Mouse (Mus musculus) c-Kit-positive CD71-negative TER-119-negative erythroid progenitor cells, embryonic 14.5 days (primary cell): ENCODE measurements around the gene Smo.
A peak's percentile ranks its signal among the peaks of the same experiment; 100 is the strongest.
"Not testable (repeated sequence)": the region's sequence is repeated elsewhere in the genome, so short reads cannot be mapped to it uniquely, and the experiment has no call there.

Source experiments
- DNase-seq: peaks from one replicate; pipeline ENCODE4 v3.0.0-alpha.2; 2013; ENCODE audit warnings: low read depth

Gene Smo

DNA sequence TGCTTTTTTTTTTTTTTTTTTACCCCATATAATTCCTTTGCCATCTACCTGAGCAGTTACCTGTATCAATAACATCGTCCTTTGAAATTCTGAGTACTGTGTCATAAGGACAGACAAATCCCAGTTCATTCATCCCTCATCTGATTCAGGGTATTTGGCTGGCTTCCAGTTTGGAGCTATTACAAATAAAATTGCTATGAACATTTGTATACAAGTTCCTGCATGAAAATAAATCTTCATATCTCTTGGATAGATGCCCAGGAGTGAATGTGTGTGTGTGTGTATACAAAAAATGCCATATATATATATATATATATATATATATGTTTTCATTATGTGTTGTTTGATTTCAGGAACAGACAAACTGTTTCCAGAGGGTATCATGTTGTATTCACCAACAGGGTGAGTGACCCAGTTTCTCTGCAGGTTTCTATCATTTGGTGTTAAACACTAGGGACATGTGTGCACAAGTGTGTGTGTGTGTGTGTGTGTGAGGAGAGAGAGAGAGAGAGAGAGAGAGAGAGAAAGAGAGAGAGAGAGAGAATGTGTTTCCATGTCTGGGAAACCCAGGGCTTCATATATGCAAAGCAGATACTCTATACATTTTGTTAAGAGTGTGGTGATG lies 8.6 kb upstream of the Smo start:
- DNase-seq: no peak

DNA sequence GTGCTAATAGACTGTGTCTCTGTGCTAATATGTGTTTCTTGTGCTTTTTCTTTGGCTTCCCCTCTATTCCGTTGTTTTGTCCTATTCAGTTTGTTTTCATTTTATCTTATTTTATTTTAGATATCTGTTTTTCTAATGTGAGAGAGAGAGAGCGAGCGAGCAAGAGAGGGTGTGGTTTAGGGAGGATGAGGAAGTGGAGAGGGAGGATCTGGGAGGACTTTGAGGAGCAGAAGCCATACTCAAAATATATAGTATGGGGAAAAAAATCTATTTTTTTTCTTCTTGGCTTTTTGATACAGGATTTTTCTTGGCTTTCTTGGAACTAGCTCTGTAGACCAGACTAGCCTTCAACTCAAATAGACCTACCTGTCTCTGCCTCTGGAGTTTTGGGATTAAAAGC lies 7.3 kb upstream of the Smo start:
- DNase-seq: no peak

DNA sequence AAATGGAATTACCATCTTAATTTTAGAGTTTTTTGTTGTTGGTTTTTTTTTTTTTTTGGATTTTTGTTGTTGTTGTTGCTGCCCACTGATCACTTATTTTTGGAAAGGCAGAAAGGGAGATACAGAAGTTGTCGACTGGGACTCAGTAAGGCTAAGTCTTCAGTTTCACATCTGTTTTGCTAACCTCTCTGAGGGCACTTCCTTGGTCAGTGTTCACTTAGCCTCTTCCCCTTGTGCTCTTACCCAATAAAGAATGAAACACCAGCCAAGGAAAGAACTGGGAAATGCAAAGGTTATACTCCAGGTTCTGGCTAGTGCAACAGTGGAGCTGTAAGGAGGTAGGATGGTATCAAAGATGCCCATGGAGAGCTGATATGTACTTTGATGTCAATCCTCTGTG lies 5.8 kb upstream of the Smo start:
- DNase-seq: no peak

DNA sequence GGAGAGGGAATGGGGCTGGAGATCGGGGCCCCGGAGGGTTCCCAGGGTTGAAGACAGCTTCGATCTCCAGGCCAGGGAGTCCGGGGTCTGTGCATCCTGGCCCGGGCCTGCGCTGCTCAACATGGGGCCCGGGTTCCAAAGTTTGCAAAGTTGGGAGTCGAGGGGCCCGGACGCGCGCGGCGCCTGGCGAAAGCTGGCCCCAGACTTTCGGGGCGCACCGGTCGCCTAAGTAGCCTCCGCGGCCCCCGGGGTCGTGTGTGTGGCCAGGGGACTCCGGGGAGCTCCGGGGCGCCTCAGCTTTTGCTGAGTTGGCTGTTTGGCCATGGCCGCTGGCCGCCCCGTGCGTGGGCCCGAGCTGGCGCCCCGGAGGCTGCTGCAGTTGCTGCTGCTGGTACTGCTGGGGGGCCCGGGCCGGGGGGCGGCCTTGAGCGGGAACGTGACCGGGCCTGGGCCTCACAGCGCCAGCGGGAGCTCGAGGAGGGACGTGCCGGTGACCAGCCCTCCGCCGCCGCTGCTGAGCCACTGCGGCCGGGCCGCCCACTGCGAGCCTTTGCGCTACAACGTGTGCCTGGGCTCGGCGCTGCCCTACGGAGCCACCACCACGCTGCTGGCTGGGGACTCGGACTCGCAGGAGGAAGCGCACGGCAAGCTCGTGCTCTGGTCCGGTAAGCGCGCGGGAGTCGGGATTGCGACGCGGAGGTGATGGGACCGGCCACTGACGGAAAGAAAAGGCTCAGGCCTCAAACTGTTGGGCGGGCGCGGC lies 567 bp downstream of the Smo start:
- DNase-seq: no peak

DNA sequence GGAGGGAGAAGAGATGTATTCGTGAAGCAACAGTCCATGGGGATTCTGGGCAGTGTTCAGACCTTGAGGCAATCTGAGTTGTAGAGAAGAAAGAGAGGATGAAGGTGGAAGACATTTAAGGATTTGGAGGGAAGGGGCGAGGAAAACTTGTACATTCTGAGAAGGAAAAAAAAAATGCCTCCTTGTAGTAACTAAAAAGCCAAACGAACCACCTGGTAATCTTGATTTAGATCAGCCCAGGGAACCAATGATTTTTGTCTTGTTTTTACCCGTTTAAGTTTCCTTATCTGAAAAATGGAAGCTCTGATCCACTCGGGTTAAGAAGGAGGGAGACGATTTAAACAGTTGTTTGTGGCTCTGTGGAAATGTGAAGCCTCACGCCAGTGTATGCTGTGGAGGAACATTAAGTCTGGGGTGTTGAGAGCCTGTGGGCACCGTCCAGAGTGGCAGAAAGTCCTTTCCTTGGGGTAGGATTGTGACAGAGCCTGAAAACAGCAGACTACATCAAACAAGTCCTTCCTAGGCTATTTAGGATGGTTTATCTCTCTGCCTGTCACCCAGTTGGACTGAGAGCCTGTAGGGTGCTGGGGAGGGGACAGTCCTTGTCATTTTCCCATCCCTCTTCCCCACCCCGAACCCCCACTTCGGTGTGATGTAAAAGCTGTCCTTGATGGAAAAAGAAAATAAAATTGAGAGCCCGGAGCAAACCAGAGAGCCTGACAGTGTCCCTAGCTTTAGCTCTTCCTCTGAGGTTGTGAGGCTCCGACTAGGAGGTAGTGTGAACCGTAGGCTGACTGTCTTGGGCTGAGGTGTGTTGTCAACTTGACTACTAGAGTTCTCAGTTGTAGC lies 1.5 kb downstream of the Smo start:
- no peak for DNase-seq

DNA sequence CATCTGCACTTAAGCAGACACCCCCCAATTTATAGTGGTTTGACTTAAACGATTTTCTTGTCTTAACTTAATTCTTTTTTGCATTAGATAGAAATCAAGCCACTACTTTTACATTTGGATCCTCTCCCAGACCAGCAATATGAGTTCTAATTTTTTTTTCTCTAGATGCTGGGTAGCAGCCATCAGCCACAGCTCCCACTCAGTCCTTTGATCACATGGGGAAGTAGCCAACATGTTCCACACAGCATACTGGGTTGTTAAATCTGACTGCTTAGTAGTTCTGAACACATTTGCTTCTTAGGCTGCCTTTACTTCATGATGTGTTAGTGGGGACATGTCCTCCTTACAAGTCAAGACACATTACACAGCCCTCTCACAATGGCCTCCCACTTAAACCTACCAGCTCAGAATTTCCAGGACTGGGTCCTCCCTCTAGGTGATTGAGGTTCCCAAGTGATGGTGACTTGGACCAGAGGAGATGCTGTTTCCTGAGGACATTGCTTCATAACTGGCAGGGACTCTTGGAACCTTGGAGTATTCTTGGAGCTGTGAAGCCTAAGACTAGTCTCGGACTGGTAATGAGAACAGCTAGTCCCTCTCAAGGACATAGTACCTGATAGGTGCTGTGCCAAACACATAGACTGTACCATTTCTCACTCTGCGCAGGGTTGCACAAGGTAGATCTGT lies 16.3 kb downstream of the Smo start:
- no peak for DNase-seq

DNA sequence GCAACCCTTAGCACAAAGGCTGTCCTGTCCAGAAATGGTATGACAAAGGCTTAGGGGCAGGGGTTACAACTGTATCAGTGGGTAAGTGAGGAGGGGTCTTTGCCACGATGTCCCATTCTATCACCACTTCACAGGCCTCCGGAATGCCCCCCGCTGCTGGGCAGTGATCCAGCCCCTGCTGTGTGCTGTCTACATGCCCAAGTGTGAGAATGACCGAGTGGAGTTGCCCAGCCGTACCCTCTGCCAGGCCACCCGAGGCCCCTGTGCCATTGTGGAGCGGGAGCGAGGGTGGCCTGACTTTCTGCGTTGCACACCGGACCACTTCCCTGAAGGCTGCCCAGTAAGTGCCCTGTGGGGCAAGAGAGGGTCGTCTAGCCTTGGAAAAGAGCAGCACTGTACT lies 18.0 kb downstream of the Smo start:
- no peak for DNase-seq

DNA sequence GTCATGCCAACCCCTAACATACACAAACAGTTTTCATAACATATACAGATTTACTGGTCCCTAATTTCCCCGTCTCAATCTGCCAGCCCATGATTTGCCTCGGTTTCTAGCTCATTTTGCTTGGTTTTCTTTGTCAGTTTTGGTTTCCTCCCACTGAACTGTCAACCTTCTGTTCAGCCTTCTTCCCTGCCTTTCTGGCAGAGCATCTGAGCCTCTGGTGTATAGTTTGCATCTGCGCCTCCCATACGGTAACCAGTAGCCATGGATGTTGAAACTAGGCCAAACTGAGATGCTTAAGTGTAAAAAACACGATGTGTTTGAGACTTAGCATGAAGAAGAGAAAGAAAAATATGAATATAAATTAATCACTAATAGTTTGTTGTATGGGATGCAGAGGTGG lies 20.7 kb downstream of the Smo start:
- DNase-seq: no peak

DNA sequence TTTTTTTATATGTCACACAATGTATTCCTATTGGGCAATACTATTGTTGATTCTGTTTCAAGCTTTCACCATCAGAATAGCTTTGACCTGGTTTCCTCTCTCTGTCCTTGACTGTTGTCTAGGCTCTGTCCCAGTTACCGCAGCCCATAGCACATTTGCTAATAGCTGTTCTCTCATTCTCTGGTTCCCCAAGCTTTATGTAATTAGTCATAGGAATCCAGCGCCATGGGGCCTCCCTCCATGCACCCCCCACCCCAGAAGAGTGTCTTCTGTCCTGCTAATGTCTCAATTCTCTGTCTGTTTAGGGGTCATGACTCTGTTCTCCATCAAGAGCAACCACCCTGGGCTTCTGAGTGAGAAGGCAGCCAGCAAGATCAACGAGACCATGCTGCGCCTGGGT lies 21.2 kb downstream of the Smo start:
- DNase-seq: no peak

DNA sequence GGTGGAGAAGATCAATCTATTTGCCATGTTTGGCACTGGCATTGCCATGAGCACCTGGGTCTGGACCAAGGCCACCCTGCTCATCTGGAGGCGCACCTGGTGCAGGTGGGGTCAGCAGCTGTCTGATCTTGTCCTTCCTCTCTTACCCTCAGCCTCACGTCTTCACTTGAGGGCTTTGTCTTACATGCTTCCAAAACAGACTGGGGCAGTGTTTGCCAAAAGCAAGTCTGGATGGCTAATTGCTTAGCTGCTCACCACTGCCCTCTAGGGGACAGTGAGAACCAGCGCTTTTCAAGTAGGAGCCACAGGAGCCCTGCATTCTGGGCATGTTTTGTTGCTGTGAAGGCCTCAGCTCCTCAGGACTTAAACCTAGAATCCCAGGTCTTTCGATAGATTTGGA lies 23.1 kb downstream of the Smo start:
- DNase-seq: peak; percentile 80

DNA sequence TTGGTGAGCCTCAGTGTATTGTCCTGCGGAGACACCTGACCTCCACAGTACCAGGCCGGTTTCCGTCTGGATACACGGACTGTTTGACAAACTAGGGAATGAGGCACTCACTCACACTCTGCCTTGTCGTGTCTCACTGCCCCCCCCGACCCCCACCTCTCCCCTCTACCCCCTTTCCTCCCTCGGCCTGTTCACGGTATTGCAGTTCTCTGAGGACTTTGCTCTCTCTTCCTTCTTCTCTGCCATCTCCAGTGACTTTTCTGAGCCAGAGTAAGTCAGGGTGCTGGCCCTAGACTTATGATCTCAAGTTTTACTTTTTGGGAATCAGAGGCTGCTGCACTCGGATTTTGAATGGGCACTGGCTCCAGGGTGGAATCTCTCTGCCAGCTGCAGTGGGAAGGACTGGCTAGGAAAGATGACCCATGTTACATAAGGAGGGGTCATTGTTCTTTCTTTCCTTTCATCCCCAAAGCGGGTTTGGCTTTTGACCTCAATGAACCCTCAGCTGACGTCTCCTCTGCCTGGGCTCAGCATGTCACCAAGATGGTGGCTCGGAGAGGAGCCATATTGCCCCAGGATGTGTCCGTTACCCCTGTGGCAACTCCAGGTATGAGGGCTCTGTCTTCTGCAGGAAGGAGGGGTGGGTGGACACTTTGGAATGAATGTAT lies 23.8 kb downstream of the Smo start:
- no peak for DNase-seq

DNA sequence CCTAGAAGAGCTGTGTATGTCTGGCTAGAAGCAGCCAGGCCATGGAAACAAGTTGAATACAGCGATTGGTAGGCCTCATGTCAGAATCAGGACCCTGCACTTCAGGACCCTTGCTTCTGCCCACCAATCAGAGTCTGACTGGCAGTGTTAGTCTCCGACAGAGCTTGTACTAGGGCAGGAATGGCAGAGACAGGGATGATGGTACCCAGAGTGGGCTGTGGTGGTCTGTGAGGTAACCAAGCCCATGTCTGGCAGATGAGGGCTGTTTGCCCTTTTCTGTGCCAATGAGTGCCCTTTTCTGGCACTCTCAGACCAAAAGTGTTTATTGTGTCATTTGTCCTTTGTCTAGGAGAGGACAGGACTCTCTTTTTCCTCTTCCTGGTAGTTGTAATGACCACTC lies 25.1 kb downstream of the Smo start:
- not testable (repeated sequence) for DNase-seq

DNA sequence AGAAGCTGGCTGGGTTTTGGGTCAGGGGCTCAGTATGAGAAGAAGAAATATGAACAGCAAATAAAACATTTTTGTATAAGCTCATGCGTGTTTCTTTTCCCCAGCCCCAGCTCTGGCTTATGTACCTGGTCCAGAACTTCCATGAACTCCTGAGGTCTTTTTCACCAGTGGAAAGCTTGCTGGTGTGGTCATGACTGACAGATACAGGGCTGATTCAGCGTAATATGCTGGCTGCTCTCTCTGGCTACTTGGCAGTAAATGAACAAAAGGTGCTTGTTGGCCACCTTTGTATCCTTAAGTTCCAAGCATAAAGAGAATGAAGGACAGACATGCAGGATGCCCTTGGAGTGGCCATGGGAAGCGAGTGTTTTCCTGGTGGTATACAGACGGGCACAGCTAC lies 26.0 kb downstream of the Smo start:
- no peak for DNase-seq

DNA sequence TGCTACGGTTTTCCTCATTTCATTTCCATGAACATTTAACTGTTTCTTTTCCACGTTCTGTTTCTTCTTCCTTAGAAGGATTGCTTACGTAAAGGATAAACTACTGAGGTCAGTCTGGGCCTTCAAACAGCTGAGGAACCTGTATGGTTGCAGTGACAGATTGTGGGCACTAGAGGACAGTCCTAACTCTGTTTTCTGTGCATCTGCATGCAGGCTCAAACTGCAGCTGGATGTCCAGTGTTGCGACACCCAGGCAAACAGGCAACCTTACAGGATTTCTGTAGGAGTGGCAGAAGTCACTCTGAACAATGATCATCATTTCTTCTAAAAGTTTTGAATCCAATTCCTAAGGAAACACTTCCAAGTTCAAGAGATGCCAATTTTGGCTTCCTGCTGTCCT lies 27.2 kb downstream of the Smo start:
- DNase-seq: no peak

DNA sequence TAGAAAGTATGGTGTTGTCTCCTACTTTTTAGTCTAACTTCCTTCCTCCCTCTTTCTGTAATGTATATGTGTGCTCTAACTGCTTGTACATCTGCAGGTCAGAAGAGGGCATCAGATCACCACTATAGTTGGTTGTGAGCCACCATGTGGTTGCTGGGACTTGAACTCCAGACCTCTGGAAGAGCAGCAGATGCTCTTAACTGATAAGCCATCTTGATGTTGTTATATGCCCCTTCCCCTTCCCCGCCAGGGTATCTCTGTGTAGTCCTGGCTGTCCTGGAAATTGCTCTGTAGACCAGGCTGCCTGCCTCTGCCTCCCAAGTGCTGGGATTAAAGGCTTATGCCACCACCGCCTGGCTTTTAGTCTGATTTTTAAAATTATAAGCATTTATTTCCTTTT lies 31.6 kb downstream of the Smo start:
- DNase-seq: no peak

DNA sequence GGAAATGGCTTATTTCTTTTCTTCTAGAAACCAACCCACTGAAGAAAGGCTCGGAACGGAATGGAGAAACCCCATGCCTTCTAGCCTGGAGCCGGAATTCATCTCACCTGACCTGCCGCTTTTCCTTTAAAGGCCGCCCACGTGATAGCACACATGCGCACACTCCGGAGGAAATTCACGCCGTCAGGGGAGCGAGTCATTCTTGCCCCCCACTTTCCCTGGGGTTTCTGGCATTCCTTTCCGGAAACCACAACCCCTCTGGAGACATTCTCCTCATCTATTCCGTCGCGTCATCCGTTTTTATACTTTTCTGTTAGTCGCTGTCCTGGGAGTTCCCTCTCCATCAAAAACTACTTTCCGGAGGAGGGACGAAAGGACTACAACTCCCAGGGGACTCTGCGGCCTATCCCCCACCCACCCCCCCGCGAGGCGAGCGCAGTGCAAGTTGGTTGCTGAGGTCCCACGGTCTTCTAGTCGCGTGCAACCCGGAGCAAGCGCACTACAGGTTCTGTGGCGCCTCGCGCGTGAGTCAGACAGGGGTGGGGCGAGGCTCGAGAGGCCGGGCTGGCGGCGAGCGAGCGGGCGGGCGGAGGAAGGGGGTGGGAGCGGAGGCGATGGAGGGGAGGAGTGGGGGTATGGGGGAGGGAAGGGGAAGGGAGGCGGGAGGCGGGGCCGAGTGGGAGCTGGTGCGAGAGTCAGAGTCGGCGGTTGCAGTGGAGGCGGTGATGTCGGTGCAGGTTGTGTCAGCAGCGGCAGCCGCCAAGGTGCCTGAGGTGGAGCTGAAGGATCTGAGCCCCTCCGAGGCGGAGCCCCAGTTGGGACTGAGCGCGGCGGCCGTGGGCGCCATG lies 32.7 kb downstream of the Smo start, which contains the start of gene Ahcyl2:
Gene Ahcyl2, plus strand, starts transcription at position 199 of the 848 bp plus-strand sequence.
- DNase-seq: peak; percentile 87

DNA sequence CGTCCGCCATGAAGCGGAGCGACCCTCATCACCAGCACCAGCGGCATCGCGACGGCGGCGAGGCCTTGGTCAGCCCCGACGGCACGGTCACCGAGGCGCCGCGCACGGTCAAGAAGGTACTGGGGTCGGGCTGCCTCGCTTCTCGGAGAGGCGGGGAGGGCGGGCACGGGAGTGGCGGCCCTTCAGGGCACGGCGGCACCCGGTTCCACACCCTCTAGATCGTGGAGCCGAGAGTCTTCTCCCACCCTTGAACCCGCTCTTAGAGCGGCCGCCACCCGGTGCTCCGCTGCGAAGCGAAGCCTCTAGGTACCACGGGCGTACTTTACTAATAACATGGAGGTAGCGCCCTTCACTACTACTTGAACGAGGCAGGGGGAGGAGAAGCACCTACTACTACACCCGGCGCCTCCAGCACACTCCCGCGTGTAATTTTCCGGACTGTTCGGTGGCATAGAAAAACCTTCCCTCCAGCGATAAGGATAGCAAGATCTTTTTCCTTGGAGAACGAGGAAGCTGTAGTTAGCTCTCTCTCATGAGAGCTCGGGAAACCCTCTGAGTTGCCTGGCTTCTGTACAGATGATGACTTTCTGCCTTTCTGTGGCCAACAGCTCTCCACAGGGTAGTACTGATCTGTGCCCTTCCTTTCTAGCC lies 33.6 kb downstream of the Smo start:
- no peak for DNase-seq

DNA sequence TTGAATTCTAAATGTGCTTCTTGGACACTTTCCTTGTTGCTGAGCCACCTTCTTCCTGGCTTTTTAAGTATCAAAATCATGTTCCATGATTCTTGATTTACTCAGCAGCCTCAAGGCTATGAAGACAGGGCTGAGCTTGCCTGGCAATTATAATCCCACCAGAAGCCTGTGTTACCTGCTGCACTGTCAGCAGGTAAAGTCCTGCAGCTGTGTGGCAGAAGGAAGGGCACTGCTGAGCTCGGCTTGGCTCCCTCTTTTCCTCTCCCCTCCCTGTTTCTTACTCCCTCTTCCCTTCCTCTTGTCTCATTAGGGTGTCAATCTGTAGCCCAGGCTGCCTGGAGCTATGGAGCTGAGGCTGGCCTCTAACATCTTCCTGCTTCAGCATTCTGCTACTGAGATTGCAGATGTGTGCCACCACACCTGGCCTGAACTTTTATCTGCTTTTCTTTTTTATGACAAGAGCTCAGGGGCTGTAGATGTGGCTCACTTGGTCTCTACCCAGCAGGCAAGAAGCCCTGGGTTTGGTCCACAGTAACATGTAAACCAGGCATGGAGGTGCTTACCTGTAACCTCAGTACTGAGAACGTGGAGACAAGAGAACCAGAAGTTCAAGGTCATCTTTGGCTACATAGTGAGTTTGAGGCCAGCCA lies 35.5 kb downstream of the Smo start:
- DNase-seq: no peak

DNA sequence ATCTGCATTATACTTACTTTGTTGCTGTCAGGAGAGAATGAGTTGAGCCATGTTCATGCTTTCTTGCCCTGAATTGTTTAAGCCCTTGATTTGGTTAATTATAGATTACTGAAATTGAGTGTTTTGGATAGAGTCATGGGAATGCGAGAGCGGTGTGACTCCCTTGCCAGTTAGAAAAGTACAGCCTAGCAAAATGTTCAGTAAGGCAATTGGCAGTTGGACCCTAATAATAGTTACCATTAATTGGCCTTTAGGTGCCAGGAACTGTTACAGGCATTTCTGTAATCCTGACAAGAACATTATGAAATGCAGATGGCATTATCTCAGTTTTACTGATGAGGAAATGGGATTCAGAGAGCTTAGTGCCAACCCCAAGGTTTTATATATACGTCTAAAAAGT lies 36.9 kb downstream of the Smo start:
- DNase-seq: no peak

DNA sequence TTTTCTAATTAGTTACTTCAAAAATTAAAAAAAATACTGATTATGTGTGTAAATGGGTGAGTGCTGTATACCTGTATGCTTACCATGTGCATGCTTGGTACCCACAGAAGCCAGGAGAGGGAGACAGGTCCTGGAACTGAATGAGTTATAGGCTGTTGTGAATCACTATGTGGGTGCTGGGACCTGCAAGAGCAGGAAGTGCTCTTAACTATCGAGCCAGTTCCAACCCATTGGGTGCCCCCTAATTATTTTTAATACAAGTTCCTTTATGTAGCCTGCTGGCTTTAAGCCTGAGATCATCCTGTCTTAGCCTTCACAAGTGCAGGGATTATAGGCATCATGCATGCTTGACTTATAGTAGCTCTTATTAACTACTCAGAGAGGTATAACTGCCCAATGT lies 38.9 kb downstream of the Smo start:
- DNase-seq: no peak
